Mouse (Mus musculus) stomach, postnatal 0 days (tissue): ENCODE measurements at regions not wholly inside any gene's neighbourhood (a gene's known extent, or its start where the extent isn't known, plus 50 kb on each side); places are given as distances from the start of the nearest gene placed in this dataset.

Source experiments
- ATAC-seq: fragments of 200-750 bp; cut with Nextera tagmentation; 2 replicates; pipeline ENCODE4 v1.8.0; 2017; ENCODE audit not compliant: low FRiP score, low TSS enrichment
- DNase-seq: peaks from one replicate; pipeline ENCODE4 v3.0.0-alpha.2; 2016; ENCODE audit warnings: low spot score
- H3K27ac ChIP-seq: fragments of 300-500 bp; sonication (generic); replicated peaks from 2 replicates; pipeline ENCODE4 v1.5.1; 2014; ENCODE audit warnings: mild to moderate bottlenecking, control low read depth
- H3K27me3 ChIP-seq: fragments of 300-500 bp; sonication (generic); 2 replicates; pipeline ENCODE4 v1.6.1; 2014; ENCODE audit warnings: low read length; ENCODE audit not compliant: control insufficient read depth, insufficient read depth
- H3K36me3 ChIP-seq: fragments of 300-500 bp; sonication (generic); 2 replicates; pipeline ENCODE4 v1.6.1; 2014; ENCODE audit warnings: low read length, mixed read lengths; ENCODE audit not compliant: control insufficient read depth, insufficient read depth
- H3K4me1 ChIP-seq: fragments of 300-500 bp; sonication (generic); replicated peaks from 2 replicates; pipeline ENCODE4 v1.6.1; 2014; ENCODE audit warnings: antibody characterized with exemption; ENCODE audit not compliant: control insufficient read depth, insufficient read depth
- H3K4me2 ChIP-seq: fragments of 300-500 bp; sonication (generic); replicated peaks from 2 replicates; pipeline ENCODE4 v1.6.1; 2014; ENCODE audit warnings: low read depth, mild to moderate bottlenecking, control low read depth, moderate library complexity
- H3K4me3 ChIP-seq: fragments of 300-500 bp; sonication (generic); 2 replicates; pipeline ENCODE4 v1.5.1; 2014; ENCODE audit warnings: low read depth, low read length, control low read depth
- H3K9ac ChIP-seq: fragments of 300-500 bp; sonication (generic); 2 replicates; pipeline ENCODE4 v1.6.1; 2014; ENCODE audit warnings: mild to moderate bottlenecking, low read length, control low read depth, mixed read lengths
- H3K9me3 ChIP-seq: fragments of 300-500 bp; sonication (generic); 2 replicates; pipeline ENCODE4 v1.6.1; 2016; ENCODE audit warnings: low read length; ENCODE audit not compliant: control insufficient read depth
- CTCF ChIP-seq: IDR thresholded peaks from 2 replicates; pipeline ENCODE4 v1.5.1; 2016; ENCODE audit warnings: antibody characterized with exemption, low read depth, mild to moderate bottlenecking, moderate library complexity
- EP300 ChIP-seq: optimal IDR thresholded peaks from 2 replicates; pipeline ENCODE3; 2016; ENCODE audit warnings: antibody characterized with exemption
- WGBS: fragments of 180-500 bp; shearing (Covaris S2); extraction: QIAGEN DNeasy Blood & Tissue Kit; methylation state at CpG from one replicate; pipeline ENCODE4 v1.1.7; 2014; 5-methylcytosine and 5-hydroxymethylcytosine counted together

DNA sequence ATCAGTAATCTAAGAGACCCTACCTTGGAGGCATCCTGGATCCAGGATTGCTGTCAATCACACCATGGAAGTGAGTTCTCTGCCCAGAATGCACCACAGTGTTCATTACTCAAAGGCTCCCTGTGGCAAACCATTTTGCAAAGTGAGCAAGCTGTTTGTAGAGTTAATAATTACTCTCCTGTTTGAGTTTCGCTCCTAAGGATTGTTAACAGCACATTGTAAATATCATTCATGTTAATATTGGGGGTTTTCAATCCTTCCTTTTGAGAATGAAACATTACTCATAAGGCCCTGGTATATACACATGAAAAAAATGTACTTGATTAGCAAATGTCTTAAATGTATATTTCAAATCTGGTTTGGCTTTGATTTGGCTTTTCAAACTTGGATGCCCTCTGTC, 58.1 kb upstream of the Clstn2 start:
- no peaks in the 10 kb centered on the region for H3K9me3 ChIP-seq
- WGBS: 54% methylated on average over 1 of the region's 1 CpGs
- H3K4me1 ChIP-seq: no peaks in the 10 kb centered on the region
- H3K36me3 ChIP-seq: no peaks in the 10 kb centered on the region
- no peak overlapping the region for H3K4me3 ChIP-seq
- no peak overlapping the region for H3K4me2 ChIP-seq
- DNase-seq (peak; percentile 17), ATAC-seq (peak; percentile 68; the same call in 1 of the 2 replicates)
- no peak overlapping the region for H3K9ac ChIP-seq
- H3K27me3 ChIP-seq: no peaks in the 10 kb centered on the region
- TF ChIP-seq CTCF (no peak), EP300 (no peak)
- H3K27ac ChIP-seq: no peak overlapping the region

DNA sequence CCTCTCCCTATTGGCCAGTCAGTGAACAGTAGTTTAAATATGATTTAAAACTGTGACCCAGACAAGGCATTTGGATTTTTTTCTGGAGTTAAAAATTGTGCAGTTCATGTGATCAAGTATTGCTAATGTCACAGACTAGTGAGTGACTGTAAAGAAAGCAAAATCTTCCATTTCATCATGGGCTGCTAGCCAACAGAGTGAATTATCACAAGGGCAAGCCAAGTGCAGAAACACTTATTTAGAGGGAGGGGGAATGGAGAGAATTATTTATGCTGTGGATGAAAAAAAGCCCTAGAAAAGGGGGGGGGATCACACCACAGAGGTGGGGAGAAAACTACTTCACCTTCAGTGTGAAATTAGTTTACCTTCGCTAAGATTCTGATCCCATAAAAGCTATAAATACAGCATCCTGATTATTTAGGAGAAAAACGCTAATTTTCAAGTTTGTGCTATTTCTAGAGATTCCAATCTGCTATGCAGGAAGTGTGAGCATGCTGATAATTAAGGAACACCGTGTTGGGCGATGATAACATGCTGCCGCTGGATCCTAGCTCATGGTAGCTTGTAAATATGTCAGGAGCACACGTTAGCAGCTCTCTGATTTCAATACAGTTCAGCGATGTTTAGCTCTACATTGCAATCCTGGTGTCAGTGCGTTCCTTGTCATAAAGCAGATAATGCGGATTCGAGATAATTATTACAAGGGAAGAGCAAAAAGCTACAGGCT, 62.2 kb upstream of the Clstn2 start:
- ATAC-seq (no peak), DNase-seq (no peak)
- no peaks in the 10 kb centered on the region for H3K4me1 ChIP-seq
- no peak overlapping the region for H3K4me2 ChIP-seq
- no peaks in the 10 kb centered on the region for H3K27me3 ChIP-seq
- no peak overlapping the region for H3K4me3 ChIP-seq
- H3K9ac ChIP-seq: no peak overlapping the region
- 72% methylated on average over 10 of the region's 10 CpGs for WGBS
- H3K27ac ChIP-seq: no peak overlapping the region
- no peaks in the 10 kb centered on the region for H3K36me3 ChIP-seq
- no peaks in the 10 kb centered on the region for H3K9me3 ChIP-seq
- no peak for TF ChIP-seq EP300
- no peak for TF ChIP-seq CTCF

DNA sequence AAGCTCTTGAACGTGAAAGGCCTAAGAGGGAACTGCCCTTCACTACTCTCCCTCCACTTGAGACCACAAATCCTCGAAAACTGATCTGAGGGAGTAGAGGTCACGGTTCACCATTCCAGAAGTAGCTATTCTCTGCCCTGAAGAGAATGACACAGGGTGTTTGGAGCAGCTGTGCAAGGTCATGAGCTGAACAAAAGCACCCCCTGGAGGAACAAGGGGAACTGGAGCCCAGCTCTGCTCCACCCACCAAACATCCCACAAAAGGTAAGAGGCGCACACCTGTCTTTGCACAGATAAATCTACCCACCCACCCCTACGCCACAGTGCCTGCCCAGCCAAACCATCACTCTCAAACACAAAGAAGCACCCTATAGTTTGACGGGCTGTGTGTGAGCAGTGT, 90.4 kb upstream of the Clstn2 start:
- no peaks in the 10 kb centered on the region for H3K27me3 ChIP-seq
- H3K4me1 ChIP-seq: no peaks in the 10 kb centered on the region
- TF ChIP-seq EP300 (no peak), CTCF (peak; percentile 51)
- DNase-seq (peak; percentile 20), ATAC-seq (0 out of 2 replicates have a peak, but pooled peaks have one; percentile 35)
- no peaks in the 10 kb centered on the region for H3K9me3 ChIP-seq
- no peak overlapping the region for H3K4me3 ChIP-seq
- WGBS: 52% methylated on average over 6 of the region's 6 CpGs
- H3K36me3 ChIP-seq: no peaks in the 10 kb centered on the region
- no peak overlapping the region for H3K4me2 ChIP-seq
- H3K27ac ChIP-seq: no peak overlapping the region
- no peak overlapping the region for H3K9ac ChIP-seq

DNA sequence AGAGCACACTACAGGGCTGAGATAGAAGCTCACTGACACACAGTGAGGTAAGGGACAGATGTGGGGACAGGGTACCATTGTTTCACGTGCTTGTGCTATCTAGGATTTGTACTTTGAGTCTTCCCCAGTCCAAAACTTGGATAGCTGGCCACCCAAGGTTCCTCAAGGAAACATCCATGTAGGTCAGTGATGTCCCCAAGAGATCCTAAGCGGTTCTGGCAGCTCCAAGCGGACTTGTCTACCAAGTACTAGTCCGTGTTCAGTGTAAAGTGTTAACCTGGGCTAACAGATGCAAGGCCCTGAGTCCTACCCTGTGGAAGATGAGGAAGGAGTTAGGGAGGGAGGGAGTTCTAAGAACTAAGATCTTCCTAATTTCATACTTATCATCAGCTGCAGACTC, 96.6 kb upstream of the Clstn2 start:
- H3K27me3 ChIP-seq: no peaks in the 10 kb centered on the region
- H3K9ac ChIP-seq: no peak overlapping the region
- WGBS: 86% methylated on average over 4 of the region's 4 CpGs
- TF ChIP-seq CTCF: no peak
- no peak for TF ChIP-seq EP300
- no peak overlapping the region for H3K4me2 ChIP-seq
- no peaks in the 10 kb centered on the region for H3K4me1 ChIP-seq
- no peak overlapping the region for H3K4me3 ChIP-seq
- DNase-seq (no peak), ATAC-seq (no peak)
- no peak overlapping the region for H3K27ac ChIP-seq
- H3K36me3 ChIP-seq: no peaks in the 10 kb centered on the region
- H3K9me3 ChIP-seq: no peaks in the 10 kb centered on the region

DNA sequence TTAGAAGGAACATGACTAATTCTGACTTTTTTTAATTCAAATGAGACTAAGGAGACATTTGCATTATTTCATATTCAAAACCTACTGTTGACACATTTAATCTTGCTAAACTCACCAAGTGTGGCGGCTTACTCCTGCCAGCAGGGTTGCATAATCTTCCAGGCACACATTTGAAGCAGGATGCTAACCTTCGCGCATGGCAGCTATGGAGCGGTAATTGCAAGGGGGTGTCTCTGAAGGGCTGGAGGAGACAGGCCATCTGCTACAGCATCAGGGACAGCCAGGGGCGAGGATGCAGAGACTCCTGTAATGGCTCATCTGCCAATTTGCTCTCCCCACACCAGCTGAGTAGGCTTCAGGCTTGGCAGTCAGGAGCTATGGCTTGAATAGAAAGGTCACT, 97.9 kb upstream of the Clstn2 start:
- ATAC-seq (no peak), DNase-seq (no peak)
- 80% methylated on average over 5 of the region's 5 CpGs for WGBS
- no peaks in the 10 kb centered on the region for H3K27me3 ChIP-seq
- H3K4me3 ChIP-seq: no peak overlapping the region
- no peaks in the 10 kb centered on the region for H3K36me3 ChIP-seq
- H3K27ac ChIP-seq: no peak overlapping the region
- TF ChIP-seq EP300: no peak
- TF ChIP-seq CTCF: no peak
- no peaks in the 10 kb centered on the region for H3K4me1 ChIP-seq
- H3K4me2 ChIP-seq: no peak overlapping the region
- H3K9me3 ChIP-seq: no peaks in the 10 kb centered on the region
- no peak overlapping the region for H3K9ac ChIP-seq

DNA sequence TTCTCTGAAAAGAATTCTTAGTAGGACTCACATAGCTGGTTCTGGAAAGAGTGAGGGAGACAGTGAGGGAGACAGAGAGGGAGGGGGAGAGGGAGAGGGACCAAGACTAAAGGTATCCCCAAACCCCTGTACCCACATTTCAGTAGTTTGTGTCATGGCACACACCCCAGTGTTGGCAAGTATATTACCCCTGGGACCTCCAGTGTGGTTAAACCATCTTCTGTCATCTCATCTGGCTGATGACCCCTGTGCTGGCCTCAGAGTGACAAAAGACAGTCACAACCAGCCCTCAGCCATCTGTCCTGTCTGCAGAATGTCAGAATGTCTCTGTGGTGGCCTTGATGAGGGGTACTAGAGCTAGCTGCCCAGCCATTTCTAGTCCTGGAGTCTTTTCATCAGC, 107.6 kb upstream of the Clstn2 start:
- no peak overlapping the region for H3K9ac ChIP-seq
- DNase-seq (no peak), ATAC-seq (no peak)
- TF ChIP-seq CTCF (no peak), EP300 (no peak)
- no peaks in the 10 kb centered on the region for H3K4me1 ChIP-seq
- no peaks in the 10 kb centered on the region for H3K9me3 ChIP-seq
- H3K36me3 ChIP-seq: no peaks in the 10 kb centered on the region
- H3K27me3 ChIP-seq: no peaks in the 10 kb centered on the region
- no peak overlapping the region for H3K27ac ChIP-seq
- no peak overlapping the region for H3K4me2 ChIP-seq
- H3K4me3 ChIP-seq: no peak overlapping the region
